Mouse (Mus musculus): ENCODE data around the gene Fam71f2.

GRCm38 (mm10) chr6:29240806-29241205 is 38.6 kb upstream of the Fam71f2 start:
- TF ChIP-seq EP300 (IDR thresholded peaks at IDR 0.05; ENCODE audit: low read depth) = no peak
- peak; percentile 78 for TF ChIP-seq CTCF (IDR thresholded peaks at IDR 0.05; ENCODE audit: low read depth)
